Mouse (Mus musculus): ENCODE results near the gene Shkbp1. TPM values are rescaled to one million over a fixed set of nuclear protein-coding genes. Genes with fewer than 3 reads are reported as not detected.

The Shkbp1 gene
- polyA plus RNA-seq, 1 experiment from 2014 or later, result 52.4 TPM

DNA sequence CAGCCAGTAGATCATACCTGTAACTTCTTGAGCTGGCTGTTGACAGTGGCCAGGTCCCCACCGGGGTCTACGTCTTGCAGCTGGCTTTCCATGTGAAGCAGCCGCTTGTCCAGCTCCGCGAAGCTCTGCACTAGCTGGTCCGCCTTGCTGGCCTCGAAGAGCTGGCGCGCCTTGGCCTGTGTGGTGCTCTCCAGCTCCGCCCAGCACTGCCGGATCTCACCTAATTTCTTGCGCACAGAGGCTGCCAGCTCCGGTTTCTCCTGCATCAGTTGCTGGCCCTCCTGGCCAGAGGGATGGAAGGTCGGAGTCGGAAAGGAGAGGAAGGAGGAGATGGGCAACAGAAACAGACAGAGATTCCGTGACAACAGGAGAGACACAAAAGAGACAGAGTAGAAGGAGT, 35.6 kb upstream of the Shkbp1 start:
- DNase-seq (ENCODE audit: low spot score), result no peak
- Histone ChIP-seq H3K9me3 (replicated peaks; ENCODE audit: control insufficient read depth, low read length) (no peaks in the 10 kb centered on the region), H3K4me2 (ENCODE audit: low read length) (no peak overlapping the region), H3K36me3 (ENCODE audit: control insufficient read depth, insufficient read depth, low read length) (no peaks in the 10 kb centered on the region), H3K27me3 (replicated peaks; ENCODE audit: control insufficient read depth, insufficient read depth, low read length) (peaks cover 45% of the 10 kb centered on the region), H3K9ac (ENCODE audit: low read length) (no peak overlapping the region), H3K4me3 (ENCODE audit: low read depth, low read length) (no peak overlapping the region), H3K27ac (ENCODE audit: low read depth, low read length) (no peak overlapping the region), H3K4me1 (ENCODE audit: control insufficient read depth, insufficient read depth, low read length) (peaks cover 1% of the 10 kb centered on the region; the same call in 1 of the 2 replicates)
- ATAC-seq, result no peak
- WGBS, result 46% methylated on average over 16 of the region's 16 CpGs

DNA sequence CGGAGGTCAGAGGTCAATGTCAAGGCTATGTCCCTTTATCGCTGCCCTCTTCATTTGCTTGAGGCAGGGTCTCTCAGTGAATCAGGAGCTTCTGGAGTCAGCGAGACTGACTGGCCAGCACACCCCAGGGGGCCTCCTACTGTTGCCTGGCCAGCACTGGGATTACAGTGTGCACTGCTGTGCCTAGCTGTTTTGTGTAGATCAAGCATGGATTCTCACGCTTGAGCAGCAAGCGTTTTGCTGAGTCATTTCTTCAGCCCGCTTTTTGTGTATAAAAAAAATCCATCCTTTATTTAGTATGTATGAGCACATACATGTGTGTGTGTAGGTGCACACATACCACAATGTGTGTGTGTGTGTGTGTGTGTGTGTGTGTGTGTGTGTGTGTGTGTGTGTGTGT, 33.4 kb upstream of the Shkbp1 start:
- H3K36me3 ChIP-seq (ENCODE audit: control insufficient read depth, insufficient read depth, low read length), result no peaks in the 10 kb centered on the region
- H3K4me3 ChIP-seq (ENCODE audit: low read depth, low read length), result no peak overlapping the region
- no peak overlapping the region for H3K27ac ChIP-seq (ENCODE audit: low read depth, low read length)
- ATAC-seq, result no peak
- no peaks in the 10 kb centered on the region for H3K4me1 ChIP-seq (ENCODE audit: control insufficient read depth, insufficient read depth, low read length)
- H3K9ac ChIP-seq (ENCODE audit: low read length), result no peak overlapping the region
- H3K27me3 ChIP-seq (replicated peaks; ENCODE audit: control insufficient read depth, insufficient read depth, low read length), result peaks cover 23% of the 10 kb centered on the region
- 67% methylated on average over 6 of the region's 6 CpGs for WGBS
- no peaks in the 10 kb centered on the region for H3K9me3 ChIP-seq (replicated peaks; ENCODE audit: control insufficient read depth, low read length)
- DNase-seq (ENCODE audit: low spot score), result no peak
- H3K4me2 ChIP-seq (ENCODE audit: low read length), result no peak overlapping the region

DNA sequence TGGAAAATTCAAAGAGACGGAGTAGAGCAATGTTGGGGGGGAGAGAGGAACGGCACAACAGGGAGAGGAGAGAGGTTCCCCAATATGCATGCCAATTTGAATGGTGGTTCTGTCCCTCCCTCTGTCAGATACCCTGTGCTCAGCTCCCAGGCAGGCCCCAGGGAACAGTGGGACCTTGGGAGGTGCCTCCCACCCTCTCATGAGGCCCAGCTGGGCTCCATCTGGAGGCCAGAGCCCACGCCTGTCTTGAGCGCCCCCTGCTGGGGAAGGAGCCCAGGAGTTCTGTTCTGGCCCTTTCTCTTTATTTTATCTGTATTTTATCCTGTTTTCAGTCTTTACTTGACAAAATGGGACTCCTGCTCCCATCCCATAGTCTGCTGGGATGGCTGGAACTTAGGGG, 28.9 kb upstream of the Shkbp1 start:
- no peaks in the 10 kb centered on the region for H3K27me3 ChIP-seq (replicated peaks; ENCODE audit: control insufficient read depth, insufficient read depth, low read length)
- H3K4me2 ChIP-seq (ENCODE audit: low read length), result no peak overlapping the region
- ATAC-seq (peak; percentile 63; the same call in 1 of the 2 replicates), DNase-seq (ENCODE audit: low spot score) (peak; percentile 70)
- WGBS, result 26% methylated on average over 4 of the region's 4 CpGs
- H3K4me1 ChIP-seq (ENCODE audit: control insufficient read depth, insufficient read depth, low read length), result no peaks in the 10 kb centered on the region
- H3K36me3 ChIP-seq (ENCODE audit: control insufficient read depth, insufficient read depth, low read length), result no peaks in the 10 kb centered on the region
- H3K4me3 ChIP-seq (ENCODE audit: low read depth, low read length), result no peak overlapping the region
- no peak overlapping the region for H3K27ac ChIP-seq (ENCODE audit: low read depth, low read length)
- H3K9ac ChIP-seq (ENCODE audit: low read length), result no peak overlapping the region
- H3K9me3 ChIP-seq (replicated peaks; ENCODE audit: control insufficient read depth, low read length), result no peaks in the 10 kb centered on the region

DNA sequence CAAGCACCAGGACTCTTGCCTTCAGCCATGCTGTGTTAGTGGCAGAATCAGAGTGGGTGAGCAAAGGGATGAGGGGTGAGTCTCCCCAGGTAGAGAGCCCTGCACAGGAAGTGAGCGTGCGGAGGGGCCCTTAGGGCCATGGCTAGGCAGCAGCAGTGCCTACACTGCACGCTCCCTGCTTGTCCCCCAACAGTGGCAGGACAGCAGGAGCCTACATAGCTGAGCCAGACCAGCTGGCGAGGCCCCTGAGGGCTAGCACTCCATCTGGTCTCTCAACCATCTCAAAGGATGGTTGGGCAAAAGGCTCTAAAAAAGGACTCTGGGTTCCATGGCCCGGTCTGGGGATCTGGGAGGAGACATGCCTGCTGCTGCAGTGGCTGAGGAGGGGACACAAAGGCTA, 28.3 kb upstream of the Shkbp1 start:
- no peak overlapping the region for H3K4me2 ChIP-seq (ENCODE audit: low read length)
- WGBS, result 61% methylated on average over 5 of the region's 5 CpGs
- no peak overlapping the region for H3K4me3 ChIP-seq (ENCODE audit: low read depth, low read length)
- ATAC-seq (no peak), DNase-seq (ENCODE audit: low spot score) (no peak)
- no peaks in the 10 kb centered on the region; the same call in 1 of the 2 replicates for H3K27me3 ChIP-seq (replicated peaks; ENCODE audit: control insufficient read depth, insufficient read depth, low read length)
- H3K4me1 ChIP-seq (ENCODE audit: control insufficient read depth, insufficient read depth, low read length), result no peaks in the 10 kb centered on the region
- H3K9me3 ChIP-seq (replicated peaks; ENCODE audit: control insufficient read depth, low read length), result no peaks in the 10 kb centered on the region
- H3K36me3 ChIP-seq (ENCODE audit: control insufficient read depth, insufficient read depth, low read length), result no peaks in the 10 kb centered on the region
- no peak overlapping the region for H3K27ac ChIP-seq (ENCODE audit: low read depth, low read length)
- no peak overlapping the region for H3K9ac ChIP-seq (ENCODE audit: low read length)

DNA sequence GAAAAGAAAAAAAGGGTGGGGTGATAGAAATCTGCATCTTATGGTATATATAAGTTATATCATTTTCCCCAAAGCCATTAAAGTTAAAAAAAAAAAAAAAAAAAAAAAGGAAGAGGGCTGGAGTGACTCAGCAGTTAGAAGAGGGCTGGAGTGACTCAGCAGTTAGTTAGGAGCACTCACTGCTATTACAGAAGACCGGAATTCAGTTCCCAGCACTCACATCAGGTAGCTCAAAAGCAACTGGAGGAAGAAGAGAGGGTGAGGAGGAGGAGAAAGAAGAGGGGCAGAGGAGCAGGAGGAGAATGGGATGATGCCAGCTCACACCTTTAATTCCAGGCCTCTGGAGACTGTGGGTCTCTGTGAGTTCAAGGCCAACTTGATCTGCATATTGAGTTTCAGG, 27.4 kb upstream of the Shkbp1 start:
- Histone ChIP-seq H3K4me2 (ENCODE audit: low read length) (no peak overlapping the region), H3K36me3 (ENCODE audit: control insufficient read depth, insufficient read depth, low read length) (no peaks in the 10 kb centered on the region), H3K27ac (ENCODE audit: low read depth, low read length) (no peak overlapping the region), H3K4me1 (ENCODE audit: control insufficient read depth, insufficient read depth, low read length) (no peaks in the 10 kb centered on the region), H3K9ac (ENCODE audit: low read length) (no peak overlapping the region), H3K27me3 (replicated peaks; ENCODE audit: control insufficient read depth, insufficient read depth, low read length) (no peaks in the 10 kb centered on the region; the same call in 1 of the 2 replicates), H3K4me3 (ENCODE audit: low read depth, low read length) (no peak overlapping the region), H3K9me3 (replicated peaks; ENCODE audit: control insufficient read depth, low read length) (no peaks in the 10 kb centered on the region)
- no peak for ATAC-seq
- 95% methylated on average over 1 of the region's 1 CpGs for WGBS
- no peak for DNase-seq (ENCODE audit: low spot score)

DNA sequence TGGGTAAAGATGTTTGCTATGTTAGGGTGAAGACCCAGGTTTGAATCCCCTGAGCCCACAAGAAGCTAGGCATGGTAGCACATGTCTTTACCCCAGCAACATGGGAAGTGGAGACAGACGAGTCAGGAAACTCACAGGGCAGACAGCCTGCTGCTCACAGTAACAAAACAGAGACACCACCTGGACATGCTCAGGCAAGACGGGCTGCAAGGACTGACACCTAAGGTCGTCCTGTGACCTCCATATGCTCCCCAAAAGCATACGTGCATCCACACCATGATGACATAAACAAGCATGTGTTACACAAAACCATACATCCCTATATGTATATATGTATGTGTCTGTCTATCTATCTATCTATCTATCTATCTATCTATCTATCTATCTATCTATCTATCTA, 25.7 kb upstream of the Shkbp1 start:
- no peak overlapping the region for H3K9ac ChIP-seq (ENCODE audit: low read length)
- DNase-seq (ENCODE audit: low spot score), result no peak
- H3K4me1 ChIP-seq (ENCODE audit: control insufficient read depth, insufficient read depth, low read length), result no peaks in the 10 kb centered on the region
- H3K4me2 ChIP-seq (ENCODE audit: low read length), result no peak overlapping the region
- no peak overlapping the region for H3K4me3 ChIP-seq (ENCODE audit: low read depth, low read length)
- ATAC-seq, result no peak
- H3K9me3 ChIP-seq (replicated peaks; ENCODE audit: control insufficient read depth, low read length), result no peaks in the 10 kb centered on the region
- WGBS, result 49% methylated on average over 4 of the region's 4 CpGs
- H3K27ac ChIP-seq (ENCODE audit: low read depth, low read length), result no peak overlapping the region
- H3K27me3 ChIP-seq (replicated peaks; ENCODE audit: control insufficient read depth, insufficient read depth, low read length), result peaks cover 6% of the 10 kb centered on the region
- H3K36me3 ChIP-seq (ENCODE audit: control insufficient read depth, insufficient read depth, low read length), result no peaks in the 10 kb centered on the region

DNA sequence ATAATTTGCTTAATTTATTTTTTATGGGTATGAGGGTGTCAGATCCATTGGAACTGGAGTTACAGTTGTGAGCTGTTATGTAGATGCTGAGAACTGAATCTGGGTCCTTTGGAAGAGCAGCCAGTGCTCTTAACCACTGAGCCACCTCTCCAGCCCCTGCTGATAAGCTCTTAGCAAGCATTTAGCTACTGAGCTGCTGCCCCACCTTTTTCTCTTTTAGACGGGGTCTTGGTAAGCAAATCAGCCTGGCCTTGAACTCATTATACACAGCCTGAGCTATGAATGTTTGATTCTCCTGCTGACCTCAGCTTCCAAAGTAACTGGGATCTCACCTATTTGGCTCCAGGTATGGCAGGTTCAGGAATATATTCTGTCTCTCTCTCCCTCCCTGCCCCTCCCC, 25.2 kb upstream of the Shkbp1 start:
- Histone ChIP-seq H3K9me3 (replicated peaks; ENCODE audit: control insufficient read depth, low read length) (no peaks in the 10 kb centered on the region), H3K4me1 (ENCODE audit: control insufficient read depth, insufficient read depth, low read length) (no peaks in the 10 kb centered on the region), H3K4me2 (ENCODE audit: low read length) (no peak overlapping the region), H3K9ac (ENCODE audit: low read length) (no peak overlapping the region), H3K27ac (ENCODE audit: low read depth, low read length) (no peak overlapping the region), H3K27me3 (replicated peaks; ENCODE audit: control insufficient read depth, insufficient read depth, low read length) (peaks cover 11% of the 10 kb centered on the region), H3K36me3 (ENCODE audit: control insufficient read depth, insufficient read depth, low read length) (no peaks in the 10 kb centered on the region), H3K4me3 (ENCODE audit: low read depth, low read length) (no peak overlapping the region)
- 27% methylated on average over 1 of the region's 1 CpGs for WGBS
- no peak for ATAC-seq
- no peak for DNase-seq (ENCODE audit: low spot score)

DNA sequence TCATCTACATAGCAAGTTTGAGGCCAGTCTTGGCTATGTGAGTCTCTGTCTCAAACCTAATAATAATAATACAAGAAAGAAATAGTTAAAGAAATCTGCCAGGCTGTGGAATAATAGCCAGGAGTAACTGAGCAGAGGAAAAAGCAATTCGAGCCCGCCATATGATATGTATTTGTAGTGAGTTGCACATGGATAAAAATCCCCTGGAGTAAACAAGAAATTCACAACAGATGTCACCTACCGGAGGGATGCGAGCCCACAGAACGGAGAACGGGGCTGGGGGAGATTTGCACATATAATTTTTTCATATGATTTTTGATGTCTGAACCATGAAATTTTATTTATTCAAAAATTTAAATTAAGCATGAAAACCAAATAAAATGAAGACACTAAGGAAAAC, 24.0 kb upstream of the Shkbp1 start:
- H3K36me3 ChIP-seq (ENCODE audit: control insufficient read depth, insufficient read depth, low read length), result no peaks in the 10 kb centered on the region
- no peak overlapping the region for H3K4me3 ChIP-seq (ENCODE audit: low read depth, low read length)
- ATAC-seq, result no peak
- no peak overlapping the region for H3K4me2 ChIP-seq (ENCODE audit: low read length)
- WGBS, result 81% methylated on average over 6 of the region's 6 CpGs
- H3K27me3 ChIP-seq (replicated peaks; ENCODE audit: control insufficient read depth, insufficient read depth, low read length), result peaks cover 20% of the 10 kb centered on the region
- no peak for DNase-seq (ENCODE audit: low spot score)
- no peak overlapping the region for H3K9ac ChIP-seq (ENCODE audit: low read length)
- no peak overlapping the region for H3K27ac ChIP-seq (ENCODE audit: low read depth, low read length)
- no peaks in the 10 kb centered on the region for H3K9me3 ChIP-seq (replicated peaks; ENCODE audit: control insufficient read depth, low read length)
- no peaks in the 10 kb centered on the region for H3K4me1 ChIP-seq (ENCODE audit: control insufficient read depth, insufficient read depth, low read length)

DNA sequence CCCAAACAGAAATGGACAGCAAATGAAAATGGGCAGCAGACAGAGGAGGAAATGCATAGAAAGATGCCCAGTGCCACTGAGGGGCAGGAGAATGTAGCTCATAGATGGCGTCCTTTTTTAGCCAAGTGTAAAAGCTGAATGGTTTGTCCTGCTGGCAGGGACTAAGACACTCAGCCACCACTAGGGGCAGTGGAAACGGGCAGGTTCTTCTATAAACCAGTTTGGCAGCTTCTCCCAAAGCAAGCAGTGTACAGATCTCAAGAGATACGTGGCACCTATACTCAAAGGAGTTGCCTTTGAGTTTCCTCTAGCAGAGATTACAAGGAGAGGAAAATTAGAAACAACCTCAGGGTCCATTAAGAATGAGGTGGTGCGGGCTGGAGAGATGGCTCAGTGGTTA, 22.6 kb upstream of the Shkbp1 start:
- DNase-seq (ENCODE audit: low spot score), result peak; percentile 69
- Histone ChIP-seq H3K4me3 (ENCODE audit: low read depth, low read length) (no peak overlapping the region), H3K4me1 (ENCODE audit: control insufficient read depth, insufficient read depth, low read length) (no peaks in the 10 kb centered on the region), H3K9ac (ENCODE audit: low read length) (no peak overlapping the region), H3K27ac (ENCODE audit: low read depth, low read length) (no peak overlapping the region), H3K4me2 (ENCODE audit: low read length) (no peak overlapping the region), H3K27me3 (replicated peaks; ENCODE audit: control insufficient read depth, insufficient read depth, low read length) (peaks cover 30% of the 10 kb centered on the region), H3K9me3 (replicated peaks; ENCODE audit: control insufficient read depth, low read length) (no peaks in the 10 kb centered on the region), H3K36me3 (ENCODE audit: control insufficient read depth, insufficient read depth, low read length) (no peaks in the 10 kb centered on the region)
- ATAC-seq, result no peak
- 14% methylated on average over 4 of the region's 4 CpGs for WGBS

All from forebrain, embryonic 14.5 days (tissue).